Mouse (Mus musculus): Measurements from ENCODE around the gene Ubap2l. TPM values are rescaled to one million over a fixed set of nuclear protein-coding genes. Genes with fewer than 3 reads are reported as not detected.

Gene Ubap2l
- polyA plus RNA-seq, 1 experiment from 2014 or later: 163 TPM

DNA sequence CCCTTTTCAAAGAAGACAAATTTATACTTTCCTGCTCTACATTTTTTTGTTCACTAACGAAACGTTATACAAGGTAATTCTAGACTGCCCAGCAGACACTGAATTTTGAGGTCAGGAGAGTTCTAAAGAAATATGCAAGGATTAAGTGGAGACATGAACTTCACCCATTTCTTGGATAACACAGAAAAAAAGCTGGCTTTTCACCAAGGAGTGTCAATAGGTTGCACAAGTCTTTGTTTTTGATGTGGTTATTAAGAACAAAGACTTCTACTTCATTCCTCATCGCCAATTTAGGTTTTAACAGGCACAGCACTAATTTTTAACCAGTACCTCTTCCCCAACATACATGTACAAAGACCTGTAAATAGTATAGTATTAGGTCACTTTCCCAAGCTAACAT lies 2.7 kb downstream of the Ubap2l start:
- Histone ChIP-seq H3K27ac (ENCODE audit: low read depth, low read length) (no peak overlapping the region), H3K36me3 (ENCODE audit: control insufficient read depth, insufficient read depth, low read length) (peaks cover 13% of the 10 kb centered on the region), H3K9me3 (ENCODE audit: control insufficient read depth, low read length) (no peaks in the 10 kb centered on the region), H3K4me3 (ENCODE audit: low read depth, low read length) (no peak overlapping the region), H3K4me2 (ENCODE audit: low read depth, low read length) (no peak overlapping the region), H3K27me3 (ENCODE audit: control insufficient read depth, insufficient read depth, low read length) (no peaks in the 10 kb centered on the region), H3K9ac (replicated peaks; ENCODE audit: low read depth, low read length) (no peak overlapping the region), H3K4me1 (ENCODE audit: control insufficient read depth, insufficient read depth, low read length) (peaks cover 9% of the 10 kb centered on the region)
- ATAC-seq (ENCODE audit: low read depth): no peak
- WGBS: 73% methylated on average over 3 of the region's 3 CpGs

DNA sequence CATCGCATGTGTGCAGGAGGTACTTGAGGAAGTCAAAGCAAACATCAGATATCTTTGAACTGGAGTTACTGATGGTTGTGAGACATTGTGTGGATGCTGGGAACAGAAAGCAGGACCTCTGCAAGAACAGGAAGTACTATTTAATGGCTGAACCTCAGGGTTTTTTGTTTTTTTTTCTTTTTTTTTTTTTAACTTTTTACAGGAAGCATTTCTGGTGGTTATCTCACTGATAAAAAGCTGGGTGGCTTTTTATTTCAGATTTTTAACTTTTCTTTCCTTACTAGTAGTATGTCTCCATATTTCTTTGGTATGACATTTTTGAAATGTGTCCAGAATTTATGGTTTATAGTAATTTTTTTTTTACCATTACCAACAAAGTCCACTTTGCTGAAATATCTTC lies 16.2 kb downstream of the Ubap2l start:
- H3K36me3 ChIP-seq (ENCODE audit: control insufficient read depth, insufficient read depth, low read length): peaks cover 53% of the 10 kb centered on the region
- no peak overlapping the region for H3K9ac ChIP-seq (replicated peaks; ENCODE audit: low read depth, low read length)
- WGBS: 95% methylated on average over 1 of the region's 1 CpGs
- H3K27me3 ChIP-seq (ENCODE audit: control insufficient read depth, insufficient read depth, low read length): no peaks in the 10 kb centered on the region
- H3K27ac ChIP-seq (ENCODE audit: low read depth, low read length): no peak overlapping the region
- H3K4me2 ChIP-seq (ENCODE audit: low read depth, low read length): no peak overlapping the region
- no peak for ATAC-seq (ENCODE audit: low read depth)
- H3K9me3 ChIP-seq (ENCODE audit: control insufficient read depth, low read length): no peaks in the 10 kb centered on the region
- no peaks in the 10 kb centered on the region for H3K4me1 ChIP-seq (ENCODE audit: control insufficient read depth, insufficient read depth, low read length)
- no peak overlapping the region for H3K4me3 ChIP-seq (ENCODE audit: low read depth, low read length)

DNA sequence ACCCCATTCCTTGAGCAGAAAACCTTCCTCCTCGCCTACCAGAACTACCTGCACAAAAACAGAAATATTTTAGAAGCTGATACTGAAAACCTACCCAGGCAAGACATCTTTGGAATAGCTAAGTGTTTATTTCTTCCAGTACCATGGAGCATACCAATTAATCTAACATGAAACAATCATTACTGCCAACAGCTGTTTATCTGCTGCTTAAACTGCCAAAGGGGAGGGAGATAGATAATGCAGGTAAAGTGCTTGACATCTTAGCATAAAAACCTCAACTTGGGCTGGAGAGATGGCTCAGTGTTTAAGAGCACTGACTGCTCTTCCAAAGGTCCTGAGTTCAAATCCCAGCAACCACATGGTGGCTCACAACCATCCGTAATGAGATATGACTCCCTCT lies 17.8 kb downstream of the Ubap2l start:
- Histone ChIP-seq H3K4me2 (ENCODE audit: low read depth, low read length) (no peak overlapping the region), H3K9me3 (ENCODE audit: control insufficient read depth, low read length) (no peaks in the 10 kb centered on the region), H3K27me3 (ENCODE audit: control insufficient read depth, insufficient read depth, low read length) (no peaks in the 10 kb centered on the region), H3K4me3 (ENCODE audit: low read depth, low read length) (no peak overlapping the region), H3K9ac (replicated peaks; ENCODE audit: low read depth, low read length) (no peak overlapping the region), H3K36me3 (ENCODE audit: control insufficient read depth, insufficient read depth, low read length) (peaks cover 63% of the 10 kb centered on the region), H3K4me1 (ENCODE audit: control insufficient read depth, insufficient read depth, low read length) (no peaks in the 10 kb centered on the region), H3K27ac (ENCODE audit: low read depth, low read length) (no peak overlapping the region)
- ATAC-seq (ENCODE audit: low read depth): no peak
- 91% methylated on average over 2 of the region's 2 CpGs for WGBS

DNA sequence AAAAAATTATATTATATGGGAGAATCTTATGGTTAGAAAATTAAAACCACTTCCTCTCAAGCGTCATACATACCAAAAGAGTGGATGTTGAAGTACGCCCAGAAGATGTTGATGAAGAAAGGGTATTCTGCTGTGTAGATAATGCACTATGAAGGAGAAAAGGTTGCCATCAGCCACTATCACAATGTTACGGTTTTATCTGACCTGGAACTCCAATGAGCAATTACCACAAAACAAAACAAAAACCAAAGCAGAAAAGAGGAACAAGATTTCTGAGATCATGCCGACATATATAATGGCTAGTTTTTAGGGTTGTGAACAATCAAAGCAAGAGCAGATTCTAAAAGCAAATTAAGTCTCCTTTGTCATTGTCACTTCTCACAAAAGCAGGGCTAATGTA lies 35.8 kb downstream of the Ubap2l start:
- no peaks in the 10 kb centered on the region for H3K9me3 ChIP-seq (ENCODE audit: control insufficient read depth, low read length)
- H3K27me3 ChIP-seq (ENCODE audit: control insufficient read depth, insufficient read depth, low read length): no peaks in the 10 kb centered on the region
- H3K4me1 ChIP-seq (ENCODE audit: control insufficient read depth, insufficient read depth, low read length): no peaks in the 10 kb centered on the region
- ATAC-seq (ENCODE audit: low read depth): no peak
- no peak overlapping the region for H3K27ac ChIP-seq (ENCODE audit: low read depth, low read length)
- WGBS: 93% methylated on average over 4 of the region's 4 CpGs
- H3K4me2 ChIP-seq (ENCODE audit: low read depth, low read length): no peak overlapping the region
- H3K4me3 ChIP-seq (ENCODE audit: low read depth, low read length): no peak overlapping the region
- peaks cover 91% of the 10 kb centered on the region for H3K36me3 ChIP-seq (ENCODE audit: control insufficient read depth, insufficient read depth, low read length)
- no peak overlapping the region for H3K9ac ChIP-seq (replicated peaks; ENCODE audit: low read depth, low read length)

GRCm38 (mm10) chr3:90010291-90010690 lies 42.1 kb downstream of the Ubap2l start:
- no peak overlapping the region for H3K4me3 ChIP-seq (ENCODE audit: low read depth, low read length)
- WGBS: 90% methylated on average over 2 of the region's 2 CpGs
- H3K36me3 ChIP-seq (ENCODE audit: control insufficient read depth, insufficient read depth, low read length): peaks cover 78% of the 10 kb centered on the region
- ATAC-seq (ENCODE audit: low read depth): no peak
- H3K4me2 ChIP-seq (ENCODE audit: low read depth, low read length): no peak overlapping the region
- H3K4me1 ChIP-seq (ENCODE audit: control insufficient read depth, insufficient read depth, low read length): no peaks in the 10 kb centered on the region
- no peaks in the 10 kb centered on the region for H3K27me3 ChIP-seq (ENCODE audit: control insufficient read depth, insufficient read depth, low read length)
- H3K9me3 ChIP-seq (ENCODE audit: control insufficient read depth, low read length): no peaks in the 10 kb centered on the region
- no peak overlapping the region for H3K9ac ChIP-seq (replicated peaks; ENCODE audit: low read depth, low read length)
- H3K27ac ChIP-seq (ENCODE audit: low read depth, low read length): no peak overlapping the region

DNA sequence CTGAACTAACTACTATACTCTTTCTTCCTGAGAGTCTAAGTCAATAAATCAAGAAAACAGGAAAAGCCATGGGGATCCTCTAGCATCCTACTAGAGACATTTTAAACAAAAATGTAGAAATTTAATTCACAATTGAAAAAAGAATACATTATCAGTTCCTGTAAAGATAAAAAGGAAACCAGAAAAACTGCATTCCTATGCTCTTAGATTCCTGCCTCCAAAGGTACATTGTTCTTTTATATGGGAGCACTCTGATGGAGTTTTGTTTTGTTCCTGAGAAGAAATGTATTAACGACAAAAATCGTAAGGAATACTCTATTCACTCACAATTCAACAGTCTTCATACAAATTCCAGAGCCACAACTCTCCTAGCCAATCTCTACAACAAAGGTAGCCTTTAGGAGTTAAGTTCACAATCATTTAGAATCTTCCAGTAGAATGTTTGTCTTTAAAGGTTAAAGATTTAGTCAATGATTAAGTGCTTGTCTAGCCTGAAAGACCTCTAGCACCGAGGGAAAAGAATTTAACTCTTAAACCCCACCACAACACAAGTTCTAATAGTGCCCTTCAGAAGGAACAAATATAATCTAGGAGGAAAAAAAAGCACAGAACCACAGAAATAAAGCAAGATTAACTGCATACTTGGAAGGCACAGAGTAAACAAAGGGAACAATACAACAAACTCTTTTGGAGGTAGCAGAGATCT lies 48.2 kb downstream of the Ubap2l start:
- ATAC-seq (ENCODE audit: low read depth): no peak
- no peak overlapping the region for H3K9ac ChIP-seq (replicated peaks; ENCODE audit: low read depth, low read length)
- no peak overlapping the region for H3K4me3 ChIP-seq (ENCODE audit: low read depth, low read length)
- no peak overlapping the region for H3K4me2 ChIP-seq (ENCODE audit: low read depth, low read length)
- 0 out of 2 replicates have a peak, but pooled peaks cover 2% of the 10 kb centered on the region for H3K4me1 ChIP-seq (ENCODE audit: control insufficient read depth, insufficient read depth, low read length)
- 70% methylated on average over 3 of the region's 3 CpGs for WGBS
- peaks cover 56% of the 10 kb centered on the region for H3K36me3 ChIP-seq (ENCODE audit: control insufficient read depth, insufficient read depth, low read length)
- H3K27ac ChIP-seq (ENCODE audit: low read depth, low read length): no peak overlapping the region
- H3K9me3 ChIP-seq (ENCODE audit: control insufficient read depth, low read length): no peaks in the 10 kb centered on the region
- H3K27me3 ChIP-seq (ENCODE audit: control insufficient read depth, insufficient read depth, low read length): no peaks in the 10 kb centered on the region

DNA sequence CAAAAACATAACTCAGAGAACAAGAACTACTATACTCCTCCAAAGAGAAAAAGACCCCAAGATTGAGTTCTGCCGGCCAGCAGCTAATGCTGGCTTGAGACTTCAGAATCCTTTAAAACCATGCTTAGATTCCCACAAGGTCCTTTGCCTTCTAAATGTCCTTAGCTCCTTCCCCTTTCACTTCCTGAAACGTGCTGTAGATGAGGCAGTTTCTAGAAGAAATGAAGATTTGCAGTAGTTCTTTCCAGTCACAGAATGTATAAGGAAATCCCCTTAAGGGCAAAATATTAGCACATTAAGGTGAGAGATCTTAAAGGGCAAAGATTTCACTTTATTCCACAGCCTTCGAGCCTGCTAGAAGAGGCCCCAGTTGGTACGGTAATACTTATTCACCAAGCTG lies 52.6 kb downstream of the Ubap2l start:
- no peak overlapping the region for H3K27ac ChIP-seq (ENCODE audit: low read depth, low read length)
- H3K9ac ChIP-seq (replicated peaks; ENCODE audit: low read depth, low read length): no peak overlapping the region
- no peak overlapping the region for H3K4me3 ChIP-seq (ENCODE audit: low read depth, low read length)

DNA sequence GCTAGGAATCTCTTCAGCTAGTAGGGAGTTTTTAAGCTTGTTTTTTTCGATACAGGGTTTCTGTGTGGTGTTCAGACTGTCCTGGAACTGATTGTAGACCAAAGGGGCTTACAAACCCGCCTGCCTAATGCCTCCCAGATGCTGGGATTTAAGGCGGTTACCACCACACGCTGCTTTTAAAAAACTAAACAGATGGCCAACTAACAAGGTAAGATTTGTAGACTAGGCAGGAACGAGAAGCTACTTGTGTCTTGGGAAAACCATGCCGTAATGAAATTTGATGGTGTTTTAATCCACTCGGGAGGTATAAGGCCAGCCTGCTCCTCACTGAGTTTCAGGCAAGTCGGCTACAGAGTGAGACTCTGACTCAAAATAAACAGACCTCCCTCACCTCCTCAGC lies 53.3 kb downstream of the Ubap2l start:
- H3K9ac ChIP-seq (replicated peaks; ENCODE audit: low read depth, low read length): peak overlapping the region; percentile 89
- H3K27ac ChIP-seq (ENCODE audit: low read depth, low read length): peak overlapping the region; percentile 88
- peaks cover 25% of the 10 kb centered on the region; the same call in 1 of the 2 replicates for H3K36me3 ChIP-seq (ENCODE audit: control insufficient read depth, insufficient read depth, low read length)
- H3K4me2 ChIP-seq (ENCODE audit: low read depth, low read length): peak overlapping the region; percentile 92
- peak overlapping the region; percentile 72 for H3K4me3 ChIP-seq (ENCODE audit: low read depth, low read length)
- no peaks in the 10 kb centered on the region for H3K9me3 ChIP-seq (ENCODE audit: control insufficient read depth, low read length)
- no peaks in the 10 kb centered on the region for H3K27me3 ChIP-seq (ENCODE audit: control insufficient read depth, insufficient read depth, low read length)
- WGBS: 11% methylated on average over 8 of the region's 8 CpGs
- peak; percentile 33; the same call in 1 of the 2 replicates for ATAC-seq (ENCODE audit: low read depth)
- peaks cover 18% of the 10 kb centered on the region for H3K4me1 ChIP-seq (ENCODE audit: control insufficient read depth, insufficient read depth, low read length)

More for the DNA sequence above, 52.6 kb downstream of the Ubap2l start:
- H3K4me2 ChIP-seq (ENCODE audit: low read depth, low read length): no peak overlapping the region
- no peaks in the 10 kb centered on the region for H3K27me3 ChIP-seq (ENCODE audit: control insufficient read depth, insufficient read depth, low read length)
- H3K4me1 ChIP-seq (ENCODE audit: control insufficient read depth, insufficient read depth, low read length): peaks cover 18% of the 10 kb centered on the region
- peaks cover 25% of the 10 kb centered on the region; the same call in 1 of the 2 replicates for H3K36me3 ChIP-seq (ENCODE audit: control insufficient read depth, insufficient read depth, low read length)
- no peaks in the 10 kb centered on the region for H3K9me3 ChIP-seq (ENCODE audit: control insufficient read depth, low read length)
- no peak for ATAC-seq (ENCODE audit: low read depth)
- 88% methylated on average over 4 of the region's 4 CpGs for WGBS

DNA sequence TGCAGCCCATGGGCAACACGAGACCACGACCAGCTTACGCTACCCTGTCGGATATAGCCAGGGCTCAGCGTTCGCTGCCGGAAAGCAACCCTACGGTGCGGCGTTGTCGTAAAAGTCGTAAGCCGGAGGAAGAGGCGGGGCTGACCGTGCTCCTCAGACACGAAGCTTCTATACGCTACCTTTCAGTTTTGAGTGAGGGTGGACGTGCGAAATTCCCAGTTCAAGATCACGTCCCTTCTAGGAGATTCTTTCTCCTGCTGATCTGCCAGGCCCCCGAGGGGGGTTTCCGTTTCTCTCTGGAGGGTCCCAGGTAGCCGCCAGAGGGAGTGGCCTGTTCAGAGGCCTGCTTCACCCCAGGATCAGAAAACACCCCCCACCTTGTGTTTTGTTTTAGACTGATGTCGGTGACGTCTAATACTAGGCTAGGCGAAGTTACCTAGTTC lies 53.8 kb downstream of the Ubap2l start, which contains the start of gene Hax1:
Gene Hax1, minus strand, starts transcription at position 169 of the 443 bp plus-strand sequence.
- H3K27ac ChIP-seq (ENCODE audit: low read depth, low read length): peak within 1 kb of the TSS; percentile 88
- H3K9me3 ChIP-seq (ENCODE audit: control insufficient read depth, low read length): no peaks in the 10 kb centered on the region
- H3K27me3 ChIP-seq (ENCODE audit: control insufficient read depth, insufficient read depth, low read length): no peaks in the 10 kb centered on the region
- H3K36me3 ChIP-seq (ENCODE audit: control insufficient read depth, insufficient read depth, low read length): peaks cover 25% of the 10 kb centered on the region; the same call in 1 of the 2 replicates
- peak within 1 kb of the TSS; percentile 89 for H3K9ac ChIP-seq (replicated peaks; ENCODE audit: low read depth, low read length)
- peaks cover 18% of the 10 kb centered on the region for H3K4me1 ChIP-seq (ENCODE audit: control insufficient read depth, insufficient read depth, low read length)
- H3K4me2 ChIP-seq (ENCODE audit: low read depth, low read length): peak within 1 kb of the TSS; percentile 92
- peak within 1 kb of the TSS; percentile 72 for H3K4me3 ChIP-seq (ENCODE audit: low read depth, low read length)
- WGBS: under 1% methylated on average over 26 of the region's 26 CpGs
- ATAC-seq (ENCODE audit: low read depth): peak; percentile 95

Data from neural tube, embryonic 14.5 days (tissue).